Mouse (Mus musculus) c-Kit-negative CD71-positive TER-119-positive erythroid progenitor cells, embryonic 14.5 days (primary cell): Measurements from ENCODE around the gene Auh.

Experiments
- DNase-seq: peaks from one replicate; pipeline ENCODE4 v3.0.0-alpha.2; 2013; ENCODE audit warnings: low read depth, low spot score

Gene Auh

DNA sequence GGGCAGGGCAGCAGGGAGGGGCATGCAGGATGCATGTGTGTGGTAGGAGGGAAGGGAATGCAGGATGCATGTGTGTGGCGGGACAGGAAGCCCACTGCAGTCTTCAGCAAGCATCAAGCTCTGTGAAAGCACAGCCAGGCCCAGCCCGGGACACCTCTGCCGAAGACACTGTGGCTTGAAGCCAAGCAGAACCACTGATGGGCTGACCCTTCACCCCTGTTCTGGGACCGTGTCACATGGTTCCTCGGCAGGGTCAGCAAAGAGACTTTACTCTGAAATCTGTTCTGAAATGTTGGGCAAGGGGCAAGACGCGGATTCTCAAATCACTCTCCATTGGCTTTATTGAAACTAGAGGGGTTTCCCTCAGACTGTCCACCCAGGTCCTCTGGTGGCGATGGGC, 94.9 kb downstream of the Auh start:
- DNase-seq, result no peak

DNA sequence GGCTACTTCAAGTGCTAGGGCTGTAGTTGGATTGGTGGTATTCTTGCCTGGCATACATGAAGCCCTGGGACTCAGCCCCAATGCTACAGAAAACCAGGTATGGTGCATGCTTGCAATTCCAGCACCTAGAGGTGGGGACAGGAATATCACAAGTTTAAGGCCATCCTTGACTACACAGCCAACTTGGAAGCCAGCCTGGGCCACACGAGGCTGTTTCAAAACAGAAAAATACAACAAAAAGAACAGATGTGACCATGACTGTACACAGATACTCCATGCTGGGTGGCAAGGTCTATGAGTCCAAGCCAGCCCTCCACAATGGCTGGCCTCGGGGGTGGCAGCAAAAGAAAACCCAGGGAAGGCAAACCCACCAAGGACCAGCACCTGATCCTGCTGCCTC, 95.7 kb downstream of the Auh start:
- no peak for DNase-seq

DNA sequence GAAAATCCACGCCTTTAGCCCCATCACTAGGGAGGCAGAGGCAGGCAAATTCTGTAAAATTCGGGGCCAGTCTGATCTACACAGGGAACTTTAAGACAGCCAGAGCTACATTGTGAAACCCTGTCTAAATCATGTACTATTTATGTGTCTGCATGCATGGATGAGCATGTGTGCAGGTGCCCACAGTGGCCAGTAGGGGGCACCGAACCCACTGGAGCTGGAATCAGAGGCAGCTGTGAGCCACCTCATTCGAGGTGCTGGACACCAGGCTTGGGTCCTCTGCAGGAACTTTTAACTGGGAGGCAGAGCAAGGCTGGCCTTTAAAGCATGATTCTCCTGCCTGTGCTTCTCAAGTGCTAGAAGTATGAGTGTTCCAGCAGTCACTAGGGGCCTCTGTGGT, 96.3 kb downstream of the Auh start:
- no peak for DNase-seq

DNA sequence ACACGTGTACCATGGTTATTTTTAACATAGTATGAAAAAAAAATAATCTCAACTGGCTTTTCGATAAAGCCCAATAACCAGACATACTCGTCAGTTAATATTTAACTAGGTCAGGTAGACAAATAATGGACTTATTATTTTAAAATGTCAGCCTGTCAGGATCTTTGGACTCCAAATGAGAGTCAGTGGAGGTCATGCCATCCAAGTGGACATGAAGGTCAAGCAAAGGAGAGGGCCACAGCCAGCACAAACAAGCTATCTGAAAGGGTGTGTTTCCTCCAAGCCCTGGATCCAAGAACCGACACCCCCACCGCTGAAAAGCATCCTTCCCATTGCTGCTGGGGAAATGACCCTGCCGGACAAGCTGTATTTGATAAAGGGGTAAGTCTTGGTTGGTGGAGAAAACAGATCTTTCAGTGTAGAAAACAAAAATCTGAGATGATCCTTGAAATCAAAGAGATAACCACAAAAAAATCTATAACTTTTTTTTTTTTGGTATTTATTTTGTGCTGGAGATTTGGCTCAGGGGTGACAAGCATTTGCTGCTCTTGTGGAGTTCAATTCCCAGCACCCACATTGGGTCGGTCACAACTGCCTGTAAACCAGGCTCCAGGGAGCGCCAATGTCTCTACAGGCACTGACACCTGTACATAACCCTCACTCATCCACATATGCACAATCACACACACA, 96.9 kb downstream of the Auh start:
- DNase-seq, result no peak

DNA sequence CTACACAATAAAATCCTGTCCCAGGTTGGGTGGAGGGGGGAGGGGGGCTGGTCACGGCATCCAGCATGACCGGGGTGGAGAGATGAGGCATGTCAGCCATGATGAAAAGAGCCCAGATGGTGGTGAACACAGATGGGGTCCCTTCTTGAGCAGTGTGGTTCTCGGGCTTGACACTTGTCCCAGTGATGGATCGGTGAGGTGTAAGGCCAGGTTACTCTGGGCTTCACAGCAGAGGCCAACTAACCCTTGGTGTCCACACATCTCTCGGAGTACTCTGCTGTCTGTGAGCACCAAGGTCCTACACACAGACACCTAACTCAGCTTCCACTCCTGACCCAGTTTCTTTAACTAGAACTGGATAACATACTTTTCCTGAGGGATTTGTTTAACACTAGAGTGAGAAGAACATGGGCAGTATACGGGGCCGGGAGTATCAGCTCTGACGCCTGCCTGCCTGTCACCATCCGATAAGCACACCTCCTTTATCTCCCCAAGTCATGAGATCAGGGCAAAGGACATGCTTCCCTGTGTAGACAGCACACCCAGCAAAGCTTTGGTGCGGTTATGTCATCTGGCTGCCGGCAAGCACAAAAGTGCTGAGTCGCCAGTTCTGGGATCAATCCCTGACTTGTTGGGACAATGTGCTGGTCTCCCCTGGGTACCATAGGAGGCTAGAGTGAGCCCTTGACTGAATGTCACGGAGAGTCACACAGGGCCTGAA, 98.3 kb downstream of the Auh start:
- DNase-seq, result peak; percentile 81

DNA sequence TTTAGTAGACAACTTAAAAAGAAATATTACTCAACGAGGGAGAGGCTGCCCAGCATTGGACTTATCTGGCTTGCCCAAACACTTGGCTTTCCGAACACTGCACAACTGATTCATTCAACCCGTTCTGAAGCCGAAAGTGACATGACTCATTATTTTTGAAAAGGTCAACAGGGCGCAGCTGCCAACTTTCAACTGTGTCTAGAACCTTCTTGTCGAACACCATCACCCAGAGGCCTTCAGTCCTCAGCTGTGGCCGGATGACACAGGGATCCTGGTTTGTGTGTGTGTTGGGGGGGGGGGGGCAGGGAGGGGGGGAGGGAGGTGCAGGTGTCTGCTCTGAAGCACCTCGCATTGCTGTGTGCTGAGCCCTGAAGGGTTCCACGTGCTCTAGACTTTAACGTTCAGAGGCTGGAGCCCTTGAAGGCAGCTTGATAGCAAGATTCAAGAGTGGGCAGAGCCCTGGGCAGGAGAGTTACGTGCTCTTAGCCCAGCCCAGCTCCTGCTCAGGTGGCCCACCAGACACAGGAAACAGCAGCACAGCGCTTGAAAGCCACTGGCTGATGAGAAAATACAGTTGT, 100.4 kb downstream of the Auh start:
- DNase-seq, result peak; percentile 65

DNA sequence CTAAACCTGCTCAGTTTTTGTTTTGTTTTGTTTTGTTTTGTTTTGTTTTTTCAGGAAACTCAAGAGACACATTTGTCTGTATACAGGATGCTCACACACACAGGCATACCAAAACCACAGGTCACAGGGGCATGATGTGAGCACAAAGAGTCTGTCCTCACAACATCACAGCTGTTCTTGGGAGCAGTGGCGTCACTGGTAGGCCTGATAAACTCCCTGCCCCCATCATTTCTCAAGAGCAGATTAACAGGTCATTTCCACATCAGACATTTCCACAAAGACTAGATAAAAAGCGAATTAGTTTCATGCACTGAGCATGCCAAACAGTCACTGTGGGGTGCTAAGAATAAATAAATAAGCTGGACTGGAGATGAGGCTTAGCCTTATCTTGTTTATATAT, 101.3 kb downstream of the Auh start:
- DNase-seq, result no peak

DNA sequence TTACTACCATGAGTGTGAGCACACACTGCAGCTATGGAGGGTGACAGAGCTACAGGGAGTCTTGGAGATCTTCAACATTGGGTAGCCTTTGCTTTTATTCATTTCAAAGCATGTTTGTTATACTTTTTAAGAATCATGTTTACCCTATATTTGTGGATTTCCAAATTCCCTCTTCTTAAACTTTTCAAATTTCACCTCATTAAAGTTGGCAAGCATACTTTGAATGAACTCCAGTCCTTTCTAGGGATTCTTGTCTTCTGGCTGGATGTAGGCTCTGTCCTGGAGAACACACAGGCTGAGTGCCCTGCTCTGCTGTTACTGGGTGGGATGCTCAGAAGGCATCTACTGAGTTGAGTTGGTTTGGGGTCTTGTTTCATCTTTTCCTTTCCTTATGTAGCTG, 102.8 kb downstream of the Auh start:
- no peak for DNase-seq

DNA sequence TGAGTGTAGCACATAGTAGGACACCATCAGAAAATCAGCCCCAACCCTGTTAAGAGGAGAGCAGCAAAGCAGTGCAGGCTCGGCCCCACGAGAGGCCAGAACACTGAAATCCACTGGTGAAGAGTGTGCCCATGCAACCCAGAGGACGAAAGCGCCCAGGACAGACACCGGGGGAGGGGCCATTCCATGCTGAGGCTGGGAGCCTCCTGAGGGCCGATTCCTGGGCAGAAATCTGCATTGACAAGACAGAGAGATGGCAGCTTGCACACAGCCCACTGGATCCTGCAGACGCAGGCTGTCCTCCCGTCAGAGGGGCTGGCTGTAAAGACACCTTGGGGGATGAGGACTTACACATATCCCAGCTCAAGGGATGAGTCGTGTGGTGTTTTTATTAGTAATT, 104.7 kb downstream of the Auh start:
- DNase-seq, result no peak

DNA sequence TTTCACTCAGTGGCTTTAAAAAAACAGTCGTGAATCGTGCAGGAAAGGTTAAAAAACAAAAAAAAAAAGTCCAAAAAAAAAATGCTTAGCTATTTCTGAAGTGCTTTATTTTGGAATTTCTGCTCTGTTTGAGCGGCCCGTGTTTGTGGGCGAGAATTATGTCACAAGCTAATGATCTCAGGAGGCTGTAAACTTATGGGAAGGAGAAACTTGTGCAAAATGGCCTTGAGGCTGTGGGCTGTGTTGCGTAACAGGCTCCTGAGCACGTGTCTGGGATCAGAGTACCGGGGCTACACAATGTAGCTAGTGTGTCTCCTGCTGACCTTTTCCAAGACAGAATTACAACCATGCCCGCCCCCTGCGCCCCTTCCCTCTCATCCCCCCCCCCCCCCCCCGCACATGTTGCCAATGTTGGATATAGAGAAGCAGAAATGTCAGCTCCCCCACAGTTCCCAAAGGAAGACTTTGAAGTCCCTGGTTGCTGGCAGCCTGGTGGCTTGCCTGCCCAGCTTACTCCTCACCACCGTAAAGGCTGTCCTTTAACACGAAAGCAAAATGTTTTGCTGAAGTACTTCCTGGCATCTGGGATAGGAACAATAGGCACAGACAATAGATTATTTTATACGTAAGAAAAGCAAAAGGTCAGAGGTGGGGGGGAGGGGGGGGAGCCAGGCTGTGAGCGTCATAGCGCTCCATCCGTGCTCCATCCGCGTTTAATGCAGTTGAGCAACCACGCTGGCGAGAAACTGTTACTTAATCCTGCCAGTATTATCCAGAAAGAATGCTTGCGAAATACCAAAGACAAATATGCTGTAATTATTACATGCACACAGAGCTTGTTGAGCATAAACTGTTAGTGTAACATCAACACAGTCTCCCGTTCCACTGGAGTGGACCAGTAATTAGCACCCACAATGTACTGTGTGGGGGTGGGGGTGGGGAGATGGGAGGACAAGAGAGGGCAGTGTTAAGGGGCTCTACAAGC, 107.0 kb downstream of the Auh start:
- DNase-seq, result no peak

DNA sequence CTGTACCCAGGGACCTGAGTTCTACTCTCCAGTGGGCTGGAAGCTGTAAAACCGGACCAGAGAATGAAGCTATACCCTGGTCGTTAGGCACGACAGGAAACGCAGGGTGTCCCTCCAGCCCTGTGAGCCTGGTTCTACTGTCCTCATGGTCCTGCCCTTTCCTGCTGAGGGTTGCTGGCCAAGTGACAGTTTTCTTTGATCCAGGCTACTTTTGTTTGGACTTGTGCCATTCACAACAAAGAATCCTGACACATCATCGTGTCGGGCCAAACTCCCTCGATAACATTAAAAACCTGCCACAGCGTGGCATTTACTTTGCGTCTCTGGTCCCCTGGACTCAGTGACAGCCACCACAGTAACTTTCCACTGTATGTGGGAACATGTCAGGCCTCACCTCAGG, 107.9 kb downstream of the Auh start:
- DNase-seq, result no peak

DNA sequence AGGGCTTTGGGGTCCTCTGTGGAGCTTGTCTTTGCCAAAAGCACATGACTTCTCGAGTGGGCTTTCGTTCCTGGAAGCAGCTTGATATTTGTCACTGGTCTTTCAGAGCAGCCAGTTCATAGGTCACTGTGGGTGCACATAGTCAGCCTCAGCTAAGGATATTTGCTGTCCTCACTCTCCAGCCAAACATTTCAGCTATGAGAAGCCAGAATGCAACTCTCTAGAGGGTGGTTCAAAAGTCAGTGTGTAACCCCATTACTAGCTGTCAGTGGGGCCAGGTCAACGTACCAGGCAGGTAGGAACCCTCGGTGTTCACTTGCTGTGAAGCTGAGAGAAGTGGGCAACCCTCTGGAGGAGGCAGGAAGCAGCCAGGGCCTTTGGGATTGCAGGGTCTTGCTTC, 109.6 kb downstream of the Auh start:
- no peak for DNase-seq

DNA sequence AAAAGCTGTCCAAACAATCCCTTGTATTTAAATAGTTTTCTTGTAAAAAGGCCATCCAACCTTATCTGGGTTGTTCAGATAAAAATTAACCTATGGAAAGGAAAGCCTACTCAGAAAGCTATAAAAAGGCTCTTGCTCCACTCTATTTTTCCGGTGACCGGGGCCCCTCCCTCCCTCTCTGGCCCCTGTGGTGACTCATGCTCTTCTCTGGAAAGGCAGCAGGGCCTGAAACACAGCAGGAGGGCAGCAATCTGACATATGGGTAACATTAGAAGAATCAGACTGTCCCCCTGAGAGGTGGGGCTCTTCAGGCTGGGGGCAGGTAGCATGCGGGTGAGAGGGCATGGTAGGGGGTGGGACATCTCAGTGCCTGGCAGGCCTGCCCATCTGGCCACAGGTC, 110.7 kb downstream of the Auh start:
- no peak for DNase-seq

DNA sequence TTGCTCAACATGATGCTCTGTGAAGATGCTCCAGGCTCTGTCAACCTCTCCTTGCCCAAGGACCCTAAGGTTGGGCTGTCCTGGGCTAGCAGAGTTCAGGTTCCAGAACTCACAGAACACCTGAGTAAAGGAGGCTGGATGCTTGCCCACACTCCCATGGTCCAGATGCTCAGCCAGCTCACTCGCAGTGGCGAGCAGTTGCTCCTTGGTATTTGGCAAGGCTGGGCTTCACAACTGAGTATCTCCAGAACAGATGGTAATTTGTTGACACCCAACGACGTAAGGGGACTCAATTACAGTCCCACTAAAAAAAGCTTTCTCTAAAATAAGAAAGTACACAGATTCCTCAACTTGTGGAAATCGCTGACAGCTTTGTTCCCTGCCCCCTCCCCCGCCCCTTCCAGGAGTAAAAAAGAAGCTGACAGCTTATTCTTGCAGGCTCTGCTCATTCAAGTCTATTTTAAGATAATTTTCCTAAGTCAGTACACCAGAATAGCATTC, 111.4 kb downstream of the Auh start:
- no peak for DNase-seq

DNA sequence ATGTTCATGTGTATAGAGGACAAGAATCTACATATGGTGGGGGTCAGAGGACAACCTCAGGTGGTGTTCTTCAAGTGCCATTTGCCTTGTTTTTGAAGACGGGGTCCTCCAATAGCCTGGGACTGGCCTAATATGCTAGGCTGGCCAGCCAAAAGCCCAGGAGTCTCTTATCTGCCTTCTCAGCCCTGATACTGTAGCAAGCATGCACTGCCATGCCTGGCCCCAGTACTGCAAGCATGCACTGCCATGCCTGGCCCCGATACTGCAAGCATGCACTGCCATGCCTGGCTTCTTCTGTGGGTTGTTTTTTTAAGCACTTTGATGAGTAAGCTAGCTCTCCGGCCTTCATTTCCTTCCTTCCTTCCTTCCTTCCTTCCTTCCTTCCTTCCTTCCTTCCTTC, 115.7 kb downstream of the Auh start:
- DNase-seq, result no peak

DNA sequence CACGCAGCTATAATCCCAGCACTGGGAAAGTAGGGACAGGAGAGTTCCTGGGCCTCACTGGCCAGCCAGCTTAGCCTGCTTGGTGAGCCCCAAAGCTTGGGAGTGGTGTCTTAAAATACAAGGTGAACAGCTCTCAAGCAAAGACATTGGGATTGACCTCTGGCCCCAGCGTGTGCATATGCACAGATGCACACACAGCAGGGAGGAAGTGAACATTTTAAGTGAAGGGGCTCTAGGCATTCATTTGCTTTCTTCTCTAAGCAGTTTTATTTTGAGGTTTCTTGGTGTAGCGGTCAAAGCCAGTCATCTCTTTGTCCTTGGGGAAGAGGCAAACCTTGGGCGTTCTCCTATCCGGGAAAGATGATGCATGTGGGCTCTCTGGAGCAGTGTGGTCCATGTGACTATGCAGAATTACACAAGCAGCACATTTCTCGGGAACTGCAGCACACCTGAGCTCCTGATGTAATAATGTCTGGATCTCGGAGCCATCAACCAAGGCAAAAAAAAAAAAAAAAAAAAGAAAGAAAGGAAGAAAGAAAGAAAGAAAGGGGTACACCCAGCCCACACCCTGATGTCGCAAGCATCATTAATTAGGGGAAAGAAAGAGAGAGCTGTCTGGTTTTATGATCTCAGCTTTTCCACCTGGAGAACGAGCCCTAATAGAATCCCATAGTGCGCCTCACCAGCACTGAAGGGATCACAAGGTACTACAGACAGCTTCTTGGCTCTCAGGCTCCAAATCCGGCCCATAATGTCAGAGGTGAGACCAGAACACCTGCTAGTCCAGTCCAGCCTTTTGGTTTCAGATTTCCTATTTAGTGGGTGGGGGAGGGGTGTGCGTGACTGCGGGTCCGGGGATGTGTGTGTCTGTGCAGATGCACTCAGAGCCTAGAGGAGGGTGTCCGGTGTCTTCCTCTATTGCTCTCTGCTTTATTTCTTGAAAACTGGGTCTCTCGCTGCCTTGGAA, 116.6 kb downstream of the Auh start:
- DNase-seq, result no peak

DNA sequence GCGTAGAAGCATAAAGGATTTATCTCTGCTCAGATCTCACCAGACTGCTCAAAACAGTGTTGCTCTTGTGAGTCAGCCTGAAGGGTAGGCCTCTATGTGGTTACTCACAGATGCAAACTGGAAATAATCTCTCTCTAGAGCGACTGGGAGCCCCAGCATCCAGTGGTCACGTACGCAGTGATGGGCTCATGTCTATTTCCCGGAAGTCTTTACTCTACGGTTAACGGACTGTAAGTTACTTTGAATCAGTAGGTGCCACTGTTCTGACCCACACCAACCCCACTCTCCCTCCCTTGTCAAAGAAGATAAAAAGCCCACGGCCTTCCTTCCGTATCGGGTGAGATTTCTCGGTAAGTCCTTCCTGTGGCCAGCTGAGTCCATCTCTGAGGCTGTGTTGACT, 121.8 kb downstream of the Auh start:
- no peak for DNase-seq

DNA sequence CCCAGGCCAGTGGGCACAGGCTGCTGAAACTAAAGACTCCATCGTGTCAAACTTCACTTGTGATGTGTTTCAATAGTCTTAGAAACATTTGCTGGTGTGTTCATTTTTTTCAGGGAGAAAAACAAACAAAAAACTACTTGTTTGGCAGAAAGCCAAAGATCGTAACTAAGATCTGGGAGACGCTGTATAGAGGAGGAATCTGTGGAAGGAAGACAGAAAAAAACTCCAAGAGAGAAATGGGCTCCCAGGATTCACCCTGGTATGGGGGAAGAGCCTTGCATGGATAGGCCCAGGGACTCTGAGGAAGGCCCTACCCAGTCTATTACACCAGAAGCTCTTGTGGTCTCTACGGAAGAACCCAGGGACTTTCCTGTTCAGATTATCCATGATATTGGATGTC, 123.5 kb downstream of the Auh start:
- DNase-seq, result no peak

DNA sequence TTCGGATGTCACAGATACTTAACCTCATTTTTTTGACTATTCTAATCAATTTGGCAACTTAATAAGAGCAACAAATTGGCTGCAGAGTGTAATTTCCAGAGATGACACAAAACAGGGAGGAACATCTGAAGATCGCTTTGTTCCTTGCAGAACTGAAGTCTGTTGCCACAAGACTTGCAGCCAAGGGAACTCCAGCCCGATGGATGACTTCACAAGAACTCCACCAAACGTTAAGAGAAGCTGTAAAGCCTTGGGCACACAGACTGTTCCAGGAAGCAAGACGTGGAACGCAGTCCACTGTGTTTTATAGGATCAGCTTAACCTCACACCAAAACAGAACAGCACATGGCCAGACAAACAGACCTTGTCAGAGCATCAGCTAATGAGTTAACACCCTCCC, 123.9 kb downstream of the Auh start:
- no peak for DNase-seq

DNA sequence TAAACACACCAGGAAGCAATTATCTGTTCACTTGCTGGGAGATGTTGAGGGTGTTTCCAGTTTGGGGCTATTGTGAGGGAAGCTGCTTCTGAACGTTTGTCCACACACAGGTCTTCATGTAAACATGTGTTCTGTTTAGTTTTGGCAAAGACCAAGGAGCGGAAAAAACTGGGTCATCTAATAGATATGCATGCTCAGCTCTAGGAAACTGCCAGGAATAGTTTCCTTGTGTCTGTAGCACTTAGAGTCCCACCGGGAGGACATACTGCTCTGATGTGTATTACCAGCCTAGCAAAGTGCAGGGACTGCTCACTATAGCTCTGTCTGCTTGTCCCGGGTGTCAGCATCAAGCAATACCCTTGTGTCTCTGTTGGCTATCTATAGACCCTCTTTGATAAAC, 127.0 kb downstream of the Auh start:
- no peak for DNase-seq
